Comparison of ENCODE assay signal across 11 mouse cellular contexts in genomic region chr11:115674235-115674865, GRCm38 (mm10). TPM values are rescaled to one million over a fixed set of nuclear protein-coding genes. Genes with fewer than 3 reads are reported as not detected.
A peak's percentile ranks its signal among the peaks of the same experiment; 100 is the strongest.
DNase-seq lines count a peak whose midpoint lies in the region; ATAC-seq and TF ChIP-seq lines count a peak whose summit lies in the region.
"Had no signal": no experiment of that assay in that cellular context is flagged by ENCODE, and none has a peak within 500 bp of the region (broad histone marks: within the 10 kb centered on the region; RNA-seq: fewer than 3 reads in every experiment).

No protein-coding gene starts in this region.

- no peak overlapping the region for H3K4me3 ChIP-seq in gastrocnemius, adult 2 months
- H3K4me3 ChIP-seq in megakaryocyte, embryonic 14.5 days (replicated peaks): peak overlapping the region; percentile 81
- no peak overlapping the region for H3K4me3 ChIP-seq in midbrain, embryonic 15.5 days
- H3K4me3 ChIP-seq: midbrain, embryonic 12.5 days had no signal

- no peaks in the 10 kb centered on the region for H3K9me3 ChIP-seq in megakaryocyte, embryonic 14.5 days
- H3K9me3 ChIP-seq in midbrain, embryonic 15.5 days: no peaks in the 10 kb centered on the region
- H3K9me3 ChIP-seq: midbrain, embryonic 12.5 days had no signal

- TF ChIP-seq CTCF in gastrocnemius, adult 2 months (IDR thresholded peaks at IDR 0.05): no peak

- no peak for ATAC-seq in megakaryocyte, adult 5-6 weeks (ENCODE audit: poor library complexity, severe bottlenecking)
- ATAC-seq in midbrain, embryonic 15.5 days (replicated peaks): no peak
- ATAC-seq: hindbrain, embryonic 16.5 days had no signal

- peak overlapping the region; percentile 5; the same call in 1 of the 2 replicates for H3K27ac ChIP-seq in gastrocnemius, adult 2 months
- no peak overlapping the region; the same call in 1 of the 2 replicates for H3K27ac ChIP-seq in midbrain, embryonic 15.5 days
- H3K27ac ChIP-seq: midbrain, embryonic 12.5 days had no signal

- intact Hi-C loops in gastrocnemius, adult 2 months (cut with DNase I): no loop called here
- intact Hi-C loops in gastrocnemius, postnatal 14 days (cut with DNase I; ENCODE audit: low total_unique reads): no loop called here

- peaks cover 97% of the 10 kb centered on the region for H3K4me1 ChIP-seq in megakaryocyte, embryonic 14.5 days
- peaks cover 19% of the 10 kb centered on the region for H3K4me1 ChIP-seq in midbrain, embryonic 15.5 days

- H3K4me2 ChIP-seq in midbrain, embryonic 15.5 days: no peak overlapping the region
- H3K4me2 ChIP-seq: midbrain, embryonic 12.5 days had no signal

- H3K36me3 ChIP-seq in megakaryocyte, embryonic 14.5 days (replicated peaks; ENCODE audit: low read length): peaks cover 64% of the 10 kb centered on the region
- peaks cover 5% of the 10 kb centered on the region; the same call in 1 of the 2 replicates for H3K36me3 ChIP-seq in midbrain, embryonic 15.5 days (replicated peaks)
- H3K36me3 ChIP-seq: midbrain, embryonic 12.5 days had no signal

- WGBS in midbrain, embryonic 15.5 days: 57% methylated on average over 9 of the region's 9 CpGs

- DNase-seq in gastrocnemius, adult 2 months: no peak
- no peak for DNase-seq in gastrocnemius, postnatal 14 days
- peak; percentile 51 to 66 for DNase-seq in left cerebral cortex, adult 9 months (ENCODE audit: low spot score in 2 of 2)
- DNase-seq in telencephalon, adult 2 months (ENCODE audit: low read depth, low spot score): peak; percentile 65
- DNase-seq in spleen, adult 18-20 months: no peak
- DNase-seq: layer of hippocampus, postnatal 36 days had no signal

- H3K27me3 ChIP-seq in megakaryocyte, embryonic 14.5 days (replicated peaks): no peaks in the 10 kb centered on the region
- H3K27me3 ChIP-seq in midbrain, embryonic 15.5 days (replicated peaks): no peaks in the 10 kb centered on the region
- H3K27me3 ChIP-seq: midbrain, embryonic 12.5 days had no signal

- H3K9ac ChIP-seq in midbrain, embryonic 15.5 days: no peak overlapping the region
- H3K9ac ChIP-seq: midbrain, embryonic 12.5 days had no signal

RNA-seq across cellular contexts. Expression of gene Grb2, which starts 34.0 kb away (rescaled TPM):
- 10 to 100 TPM; 60.3 to 74.7 TPM for total RNA-seq in gastrocnemius, adult 2 months (2021)
- 10 to 100 TPM; 76.5 to 93.9 TPM for total RNA-seq in gastrocnemius, postnatal 14 days (2021)
- polyA plus RNA-seq in megakaryocyte, embryonic 14.5 days (2012; ENCODE audit: insufficient read depth, low replicate concordance): 30.1 and 77.5 TPM in 2 replicates
- total RNA-seq in megakaryocyte, adult 5-6 weeks (2015): 109 TPM in 2 replicates
- 68.7 and 124 TPM in 2 replicates for total RNA-seq in megakaryocyte, adult 5-6 weeks (2017)
- polyA plus RNA-seq in midbrain, embryonic 15.5 days (2015; fragmentation: Nextera tagmentation; extraction: Ambion mirVana): 173 and 176 TPM in 2 replicates

RNA-seq across cellular contexts. Expression of gene Slc25a19, which starts 46.3 kb away (rescaled TPM):
- total RNA-seq in gastrocnemius, adult 2 months (2021): 10 to 100 TPM; 43.1 to 51.5 TPM
- total RNA-seq in gastrocnemius, postnatal 14 days (2021): 10 to 100 TPM; 40.9 to 45.2 TPM
- 10.5 and 20.5 TPM in 2 replicates for polyA plus RNA-seq in megakaryocyte, embryonic 14.5 days (2012; ENCODE audit: insufficient read depth, low replicate concordance)
- 5.7 and 8.0 TPM in 2 replicates for total RNA-seq in megakaryocyte, adult 5-6 weeks (2015)
- 13.7 and 25.5 TPM in 2 replicates for total RNA-seq in megakaryocyte, adult 5-6 weeks (2017)
- polyA plus RNA-seq in midbrain, embryonic 15.5 days (2015; fragmentation: Nextera tagmentation; extraction: Ambion mirVana): 43.5 and 44.5 TPM in 2 replicates

Comparison
In these comparisons a context has a peak if more than half of its experiments do, and no peak if none do; other contexts are left out.
1. DNase-seq: peak in left cerebral cortex, adult 9 months (2 of 2) and telencephalon, adult 2 months (single experiment); none in gastrocnemius, adult 2 months (single experiment), gastrocnemius, postnatal 14 days (single experiment) and spleen, adult 18-20 months (0 of 2).